Mouse (Mus musculus): ENCODE measurements around the gene Ispd.

Ispd gene

DNA sequence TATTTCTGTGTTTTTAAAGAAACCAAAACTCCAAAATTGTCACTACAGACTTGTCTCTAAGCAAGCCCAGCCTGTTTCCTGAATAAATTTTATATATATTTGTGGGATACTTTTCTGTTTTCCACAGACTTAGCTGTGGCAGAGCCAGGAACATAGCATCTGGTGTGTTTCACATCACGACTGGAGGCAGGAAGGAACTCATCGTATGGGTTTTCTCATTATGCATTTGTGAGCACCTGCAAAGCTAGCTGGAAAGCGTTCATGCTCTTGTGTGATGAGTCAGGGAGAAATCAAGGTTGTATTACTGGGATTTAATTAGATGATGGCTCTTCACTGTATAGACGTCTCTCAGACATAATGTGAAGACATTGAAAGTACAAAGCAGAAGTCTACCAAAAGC lies 90.2 kb downstream of the Ispd start:
- no peak for DNase-seq

DNA sequence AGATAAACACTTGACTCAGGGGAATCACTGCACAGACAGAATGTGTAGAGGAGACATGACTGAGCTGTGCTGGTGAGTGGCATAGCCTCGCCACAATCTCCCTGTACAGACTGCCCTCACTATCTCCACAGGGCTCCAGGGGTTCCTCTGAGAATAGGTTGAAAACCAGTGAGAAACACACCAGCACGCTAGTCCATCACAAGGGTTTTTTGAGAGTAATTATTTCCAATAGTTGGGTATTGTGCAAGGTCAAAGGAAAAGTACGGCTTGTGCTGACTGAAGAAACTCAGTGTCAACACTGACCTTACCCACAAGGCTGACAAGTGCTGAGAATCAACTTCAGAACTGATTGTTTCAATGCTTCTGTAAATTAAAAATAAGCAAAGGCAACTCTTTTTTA lies 92.9 kb downstream of the Ispd start:
- DNase-seq: no peak

DNA sequence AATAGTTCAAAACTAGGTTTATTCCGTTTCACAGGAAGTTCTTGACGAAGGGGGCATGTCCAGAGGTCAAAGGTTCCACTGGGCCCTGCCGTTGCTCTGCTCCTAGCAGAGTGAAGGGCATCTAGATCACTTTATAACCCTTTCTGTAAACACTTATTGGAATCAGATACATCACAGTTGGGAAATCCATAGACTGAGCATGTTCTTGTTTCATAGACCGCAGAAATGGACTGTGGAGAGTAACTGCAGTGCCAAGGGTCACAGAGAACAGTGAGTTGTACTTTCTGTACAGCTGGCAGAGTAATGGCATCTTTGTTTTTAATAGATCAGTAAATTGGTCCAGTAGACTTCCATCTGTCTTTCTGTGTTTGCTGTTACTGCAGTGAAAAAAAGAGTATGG lies 94.0 kb downstream of the Ispd start:
- no peak for DNase-seq

DNA sequence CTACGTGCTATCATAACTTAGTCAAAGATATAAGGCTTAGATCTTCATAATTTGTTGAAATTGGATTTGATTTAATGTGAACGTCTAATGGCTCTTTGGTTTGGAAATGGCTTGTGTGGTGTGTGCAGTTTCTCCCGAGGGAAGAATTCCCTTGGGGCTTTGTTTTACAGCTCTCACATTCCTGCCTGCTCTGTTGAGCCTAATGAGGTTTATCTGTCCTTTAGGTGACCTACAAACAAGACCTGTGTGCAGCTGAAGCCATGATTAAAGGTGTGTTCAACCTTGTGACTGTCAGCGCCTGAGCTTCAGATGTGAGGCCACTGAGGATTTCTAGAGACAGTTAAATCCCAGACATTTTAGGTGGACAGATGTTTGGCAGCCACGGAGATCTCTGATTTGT lies 95.2 kb downstream of the Ispd start:
- DNase-seq: no peak

DNA sequence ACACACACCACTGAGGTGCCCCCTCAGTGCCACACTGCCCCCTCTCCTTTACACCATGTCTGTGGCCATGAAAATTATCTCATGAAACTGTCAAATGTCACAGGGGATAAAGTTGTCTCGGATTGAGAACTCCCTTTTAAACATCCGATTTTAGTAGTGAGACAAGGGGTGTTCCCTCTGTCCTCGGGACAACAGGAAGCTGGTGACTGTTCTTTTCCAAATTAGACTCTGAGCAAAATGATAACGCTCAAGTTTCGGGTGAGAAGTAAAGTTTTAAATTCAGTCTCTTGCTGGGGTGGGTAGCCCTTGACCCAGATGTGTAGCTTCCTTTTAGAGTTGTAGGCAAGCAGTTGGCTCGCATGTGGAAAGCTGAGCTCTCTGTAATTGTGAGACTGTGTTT lies 96.3 kb downstream of the Ispd start:
- no peak for DNase-seq

DNA sequence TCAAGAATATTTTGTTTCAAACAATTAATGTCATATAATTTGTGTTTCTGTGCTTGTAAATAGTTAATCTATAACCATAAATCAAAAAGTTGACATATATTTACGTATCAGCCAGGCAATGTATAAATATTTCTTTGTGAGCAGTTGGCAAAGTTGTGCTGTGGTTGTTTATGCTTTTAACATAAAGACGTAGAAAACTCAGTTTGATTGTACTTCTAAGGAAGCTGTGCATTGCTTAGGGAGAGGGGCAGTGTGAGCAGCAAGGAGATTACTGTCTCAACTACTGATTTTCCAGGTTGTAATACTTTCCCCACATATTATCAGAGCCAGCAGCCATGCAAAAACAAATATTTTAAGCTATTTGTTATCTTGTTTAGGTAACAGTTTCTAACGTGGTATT lies 96.7 kb downstream of the Ispd start:
- no peak for DNase-seq

DNA sequence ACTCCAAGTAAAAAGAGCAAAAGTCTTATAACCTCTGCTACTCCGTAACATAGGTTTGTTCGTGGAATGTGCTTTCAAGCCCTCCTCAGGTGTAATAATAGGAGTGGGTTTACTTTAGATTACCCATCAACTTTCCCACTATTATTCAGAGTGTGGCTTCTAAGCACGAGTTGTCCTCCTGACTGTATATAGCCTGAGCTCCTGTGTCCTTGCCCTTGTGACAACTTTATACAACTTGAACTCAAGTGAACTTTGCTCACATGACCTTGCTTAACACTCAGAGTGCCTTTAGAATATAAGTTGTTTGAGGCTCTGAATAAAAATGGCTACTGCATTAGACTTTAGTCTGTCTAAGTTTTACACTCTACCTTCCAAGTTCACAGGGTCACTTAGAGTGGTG lies 100.5 kb downstream of the Ispd start:
- no peak for DNase-seq

DNA sequence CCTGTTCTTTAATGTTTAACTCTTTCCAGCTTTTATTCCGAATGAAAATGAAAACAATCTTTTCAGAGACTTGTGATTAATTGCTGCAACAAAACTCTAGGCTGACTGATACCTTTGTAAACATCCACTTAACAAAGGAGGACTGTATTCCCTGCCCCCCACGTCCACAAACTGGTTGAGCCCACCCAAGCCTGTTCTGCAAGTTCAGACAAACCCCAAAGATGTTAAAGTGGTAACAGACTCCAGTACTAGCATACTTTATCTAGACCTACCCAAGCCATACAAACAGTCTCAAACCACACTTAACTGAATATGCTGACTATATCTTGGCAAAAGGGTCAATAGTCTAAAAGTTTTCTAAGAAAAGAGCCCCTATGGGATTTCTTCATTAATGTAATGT lies 102.1 kb downstream of the Ispd start:
- no peak for DNase-seq

DNA sequence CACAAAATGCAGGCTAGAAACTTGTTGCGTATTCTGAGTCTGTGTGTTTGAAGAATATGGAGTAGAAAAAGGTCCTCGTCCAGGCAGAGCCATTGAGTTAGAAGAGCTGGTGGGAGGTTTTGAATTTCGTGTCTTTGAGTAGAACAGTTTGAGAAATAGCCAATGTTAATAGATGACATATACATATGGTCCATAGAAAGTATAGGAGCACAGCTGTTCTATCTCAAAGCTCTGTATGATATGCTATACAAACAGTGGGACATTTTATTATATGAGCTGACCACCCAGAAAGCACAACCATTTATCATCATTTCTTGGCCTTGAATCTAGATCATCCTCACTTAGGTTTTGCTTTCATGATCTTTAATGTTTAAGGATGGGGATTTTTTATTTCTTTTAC lies 116.3 kb downstream of the Ispd start:
- no peak for DNase-seq

DNA sequence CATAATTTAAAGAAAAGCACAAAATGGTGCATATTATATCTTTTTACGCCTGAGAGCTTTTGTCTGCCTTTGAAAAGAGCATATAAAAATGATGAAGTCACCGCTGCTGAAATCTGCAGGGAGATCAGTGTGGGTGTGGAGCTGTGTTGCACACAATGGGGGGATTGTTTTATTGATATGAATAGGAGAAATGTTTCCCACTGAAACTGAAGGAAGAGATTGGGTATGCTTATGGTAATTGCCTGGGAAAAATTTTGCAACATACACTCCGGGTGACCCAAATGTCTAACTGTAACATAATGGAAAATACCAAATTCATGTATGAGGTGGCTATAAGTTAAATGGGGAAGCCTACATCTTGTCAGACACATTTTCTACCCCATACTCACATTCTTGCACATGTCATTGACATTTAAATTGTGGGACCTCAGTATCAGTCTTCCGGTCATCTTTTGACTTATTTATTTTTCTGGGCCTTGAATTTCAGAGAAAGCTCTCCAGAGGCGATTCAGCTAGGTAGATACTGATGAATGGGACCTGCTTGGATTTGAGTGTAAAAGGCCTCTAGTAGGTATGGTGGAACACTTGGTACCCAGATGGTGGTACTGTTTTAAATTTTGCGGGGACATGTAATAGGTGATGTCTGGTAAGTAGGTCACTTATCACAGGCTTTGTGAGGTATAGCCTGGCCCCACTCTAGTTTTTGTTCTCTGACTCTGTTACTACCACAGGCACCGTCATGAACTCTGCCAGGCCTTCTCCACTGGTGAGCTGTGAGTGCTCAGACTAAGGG lies 126.1 kb downstream of the Ispd start:
- DNase-seq: no peak

DNA sequence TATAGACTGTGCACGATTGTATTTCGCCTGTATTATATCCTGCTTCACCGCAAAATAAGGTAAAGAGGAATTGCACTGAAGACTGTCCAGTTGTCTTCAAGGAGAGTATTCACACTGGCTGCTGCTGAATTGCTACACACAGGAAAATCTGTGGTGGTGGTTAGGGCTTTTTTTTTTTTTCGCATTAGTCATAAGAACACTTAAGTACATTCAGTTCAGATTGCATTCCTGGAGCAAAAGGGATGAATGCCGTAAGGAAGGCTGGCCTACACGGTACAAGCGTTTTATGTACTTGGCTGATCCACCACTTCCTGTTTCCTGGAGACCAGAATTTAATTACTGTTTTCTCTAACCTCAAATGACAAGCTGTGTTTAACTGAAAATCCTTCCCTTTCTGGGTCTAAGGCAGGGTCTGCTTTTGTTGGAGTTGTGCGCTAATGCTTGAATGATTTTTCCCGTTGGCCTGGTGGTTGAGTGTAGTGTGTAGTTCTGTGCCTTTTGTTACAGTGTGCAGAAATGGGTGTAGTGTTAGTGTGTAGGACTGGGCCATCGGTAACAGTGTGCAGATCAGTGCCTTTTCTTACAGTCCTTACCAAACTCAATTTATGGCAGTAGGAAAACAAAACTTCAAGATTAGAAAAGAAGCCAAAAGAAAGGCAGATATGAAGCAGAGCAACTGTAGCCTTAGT lies 128.8 kb downstream of the Ispd start:
- no peak for DNase-seq

DNA sequence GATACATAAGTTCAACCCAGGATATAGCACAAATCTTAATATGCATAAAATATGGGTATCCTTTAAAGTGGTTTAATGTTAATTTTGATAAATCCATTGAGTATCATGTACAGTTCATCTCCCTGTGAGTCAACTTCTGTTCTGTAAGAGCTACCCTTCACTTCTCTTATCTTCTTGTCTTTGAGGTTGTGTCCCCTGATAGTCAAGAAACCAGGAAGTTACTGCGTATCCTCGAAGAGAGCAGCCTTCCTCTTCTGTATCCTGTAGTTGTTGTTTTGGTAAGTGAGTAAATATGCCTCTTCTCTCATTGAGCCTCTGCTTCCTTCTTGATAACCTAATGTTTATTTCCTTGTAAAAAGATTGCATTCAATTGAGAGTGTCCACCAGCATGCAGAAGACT lies 140.5 kb downstream of the Ispd start:
- DNase-seq: no peak

DNA sequence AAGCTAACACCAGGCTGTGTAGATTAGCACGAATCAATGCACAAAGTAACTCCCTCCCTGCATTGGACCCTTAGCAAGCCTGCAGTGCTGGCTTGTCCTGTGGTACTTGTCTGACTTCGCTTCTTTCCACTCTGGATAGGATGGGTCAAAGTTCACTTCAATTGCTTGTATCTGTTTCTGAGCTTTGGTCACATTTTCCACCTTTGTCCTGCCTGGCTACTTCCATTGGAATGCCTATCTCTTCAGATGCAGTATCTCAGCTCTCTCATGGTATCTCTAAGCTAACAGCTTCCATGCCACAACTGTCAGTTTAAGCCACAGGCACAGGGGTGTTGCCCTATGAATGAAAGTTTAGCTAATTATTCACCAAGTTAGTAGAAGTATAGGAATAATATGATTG lies 142.3 kb downstream of the Ispd start:
- no peak for DNase-seq

DNA sequence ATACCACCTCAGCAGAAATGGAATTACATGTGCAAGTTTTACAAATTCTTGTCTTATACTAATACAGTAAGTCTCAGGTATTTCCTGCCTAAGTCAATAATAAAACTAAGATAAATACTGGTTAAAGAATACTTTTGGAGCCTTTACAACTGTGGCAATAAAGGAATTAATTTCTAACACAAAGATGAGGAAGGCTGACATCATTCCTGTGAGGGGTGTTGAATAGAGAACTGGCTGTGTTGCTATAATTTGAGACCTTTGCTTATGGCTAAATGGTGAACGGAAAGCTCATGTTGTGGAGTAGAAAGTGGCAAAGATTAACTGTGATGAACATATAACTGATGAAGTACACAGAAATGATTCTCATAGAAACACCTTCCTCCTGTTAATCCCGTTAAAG lies 149.7 kb downstream of the Ispd start:
- no peak for DNase-seq

DNA sequence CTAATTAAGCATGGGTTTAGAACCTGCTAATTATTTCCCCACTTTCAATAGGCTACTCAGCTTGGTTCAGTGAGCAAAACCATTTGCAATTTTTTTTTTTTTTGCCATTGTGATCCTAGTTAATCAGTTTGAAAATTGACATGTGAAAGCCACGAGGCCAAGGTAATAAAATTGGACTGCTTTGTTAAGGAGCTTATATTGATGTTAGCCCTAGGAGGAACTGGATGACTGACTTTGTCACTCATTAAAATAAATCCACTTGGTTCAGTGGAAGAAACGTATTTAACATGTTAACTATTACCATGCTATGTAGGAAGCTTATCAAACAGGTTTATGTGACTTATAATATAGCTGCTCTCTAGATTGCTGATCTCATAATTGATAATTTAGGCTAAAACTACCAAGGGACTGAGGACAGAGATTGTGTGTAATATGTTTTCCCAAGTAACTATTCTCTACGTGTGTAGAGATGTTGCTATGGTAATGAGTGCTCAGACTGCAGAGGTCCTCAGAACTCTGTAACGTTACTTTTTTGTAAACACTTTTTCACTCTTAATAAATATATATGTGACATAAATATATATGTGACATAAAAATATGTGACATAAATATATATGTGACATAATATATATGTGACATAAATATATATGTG lies 150.3 kb downstream of the Ispd start:
- no peak for DNase-seq

DNA sequence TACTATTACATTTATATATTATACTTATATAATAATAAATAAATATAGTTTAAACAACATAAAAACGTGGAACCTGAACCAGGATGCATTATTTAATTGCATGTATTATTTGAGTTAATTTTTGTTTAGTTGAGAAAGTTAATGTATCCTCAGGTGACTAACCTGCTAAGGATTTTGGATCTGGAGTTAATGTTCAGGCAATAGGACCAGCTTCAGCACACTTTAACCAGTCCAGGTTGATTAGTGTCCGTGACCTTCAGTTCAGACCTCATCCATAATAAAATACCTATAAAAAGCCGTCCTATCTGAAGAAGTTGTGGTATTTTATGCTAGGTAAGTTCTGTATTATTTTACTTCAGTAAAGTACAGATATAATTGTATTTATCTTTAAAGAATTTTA lies 151.3 kb downstream of the Ispd start:
- DNase-seq: no peak

DNA sequence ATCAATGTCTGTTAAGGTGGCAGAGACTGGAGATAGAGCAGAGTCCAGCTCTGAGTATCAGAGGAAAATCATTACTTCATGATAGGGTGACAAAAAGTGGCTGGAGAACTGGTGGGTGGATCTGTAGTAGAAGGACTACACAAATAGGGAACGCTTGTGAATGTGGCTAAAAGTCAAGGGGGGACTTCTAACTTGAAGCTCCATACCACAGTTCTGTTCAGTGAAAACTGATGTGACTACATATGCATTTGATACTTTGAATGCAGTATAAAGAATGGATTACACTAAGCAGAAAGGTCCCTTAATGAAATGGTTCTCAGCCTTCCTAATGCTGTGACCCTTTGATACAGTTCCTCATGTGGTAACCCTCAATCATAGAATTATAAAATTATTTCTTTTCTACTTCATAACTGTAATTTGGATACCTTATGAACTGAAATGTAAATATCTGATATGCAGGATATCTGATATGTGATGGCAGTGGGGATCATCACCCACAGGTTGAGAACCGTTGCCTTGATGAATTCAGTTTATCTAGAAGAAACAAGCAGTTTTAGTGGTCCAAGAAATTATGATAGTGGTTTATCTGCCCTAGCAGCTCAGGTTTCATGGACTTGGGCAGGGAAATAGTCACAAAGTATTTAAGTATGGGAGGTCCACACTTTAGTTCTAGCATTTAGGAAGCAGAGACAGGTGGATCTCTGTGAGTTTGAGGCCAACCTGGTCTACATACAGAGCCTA lies 152.1 kb downstream of the Ispd start:
- no peak for DNase-seq

DNA sequence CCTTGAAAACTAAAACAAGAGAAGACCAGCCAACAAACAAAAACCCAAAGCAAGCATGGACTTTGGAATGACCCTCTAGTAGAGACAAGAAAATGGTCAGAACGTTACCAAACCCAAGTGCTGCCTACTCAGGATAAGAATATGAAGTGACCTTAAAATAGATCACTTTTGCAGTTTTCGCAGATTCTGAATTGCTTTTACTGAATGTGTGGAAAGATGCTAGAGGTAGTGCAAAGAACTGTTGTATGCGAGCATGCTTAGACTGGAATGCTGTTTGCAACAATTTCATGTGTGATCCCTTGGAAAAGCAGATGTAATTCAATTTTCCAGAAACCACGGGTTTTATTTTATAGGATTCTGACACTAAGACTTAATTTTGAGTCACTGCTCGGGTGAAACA lies 153.3 kb downstream of the Ispd start:
- no peak for DNase-seq

DNA sequence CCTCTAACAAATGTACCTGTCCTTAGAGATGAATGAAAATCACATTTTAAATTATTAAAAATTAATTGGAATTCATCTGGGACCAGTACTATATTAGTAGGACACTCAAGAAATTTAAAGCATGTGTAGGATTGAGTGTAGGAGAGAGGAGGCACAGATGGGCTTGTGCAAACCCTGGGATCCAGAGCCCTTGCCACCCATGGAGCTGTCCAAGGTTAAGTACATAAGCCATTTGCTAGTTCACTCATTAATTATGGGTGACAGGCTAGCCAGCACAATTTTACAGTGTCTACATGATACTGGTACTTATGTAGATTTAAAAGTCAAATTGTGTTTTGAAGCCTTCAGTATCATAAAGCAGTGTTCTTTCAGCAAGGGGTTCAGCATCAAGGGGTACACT lies 164.1 kb downstream of the Ispd start:
- no peak for DNase-seq

DNA sequence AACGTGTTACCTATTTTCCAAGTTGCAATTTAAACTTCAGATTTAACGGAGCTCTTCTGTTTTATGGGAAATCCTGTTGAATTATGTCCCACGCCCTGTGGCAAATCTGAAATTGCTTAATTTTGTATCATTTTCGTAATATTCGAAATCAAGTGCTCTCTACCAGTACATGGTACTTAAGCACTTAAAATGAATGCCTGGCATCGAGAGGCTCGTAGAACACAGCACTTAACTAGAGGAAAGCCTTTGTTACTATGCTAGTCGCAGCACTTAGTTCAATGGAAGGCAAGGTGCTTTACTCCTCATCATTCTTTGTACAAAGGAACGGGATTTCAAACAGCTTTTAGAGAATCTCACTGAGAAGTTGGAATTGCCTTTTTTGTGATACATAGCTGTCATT lies 168.2 kb downstream of the Ispd start:
- DNase-seq: no peak

DNA sequence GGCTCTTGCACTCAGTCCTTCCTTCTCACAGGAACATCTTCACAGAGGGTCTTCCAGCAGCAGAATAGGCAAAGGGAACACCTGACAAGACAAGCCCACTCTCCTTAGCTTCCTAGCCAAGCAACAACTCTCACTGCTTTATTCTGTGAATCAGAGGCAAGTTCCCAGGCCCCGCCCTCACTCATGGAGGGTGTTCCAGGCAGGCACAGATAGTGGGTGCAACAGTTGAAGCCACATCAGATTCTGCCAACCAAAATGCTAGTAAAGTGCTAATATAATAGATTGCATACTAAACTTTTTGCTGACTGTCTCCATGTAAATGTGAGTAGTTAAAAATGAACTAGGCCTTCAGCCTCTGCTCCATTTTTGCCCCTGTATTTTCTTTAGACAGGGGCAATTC lies 173.4 kb downstream of the Ispd start:
- no peak for DNase-seq

DNA sequence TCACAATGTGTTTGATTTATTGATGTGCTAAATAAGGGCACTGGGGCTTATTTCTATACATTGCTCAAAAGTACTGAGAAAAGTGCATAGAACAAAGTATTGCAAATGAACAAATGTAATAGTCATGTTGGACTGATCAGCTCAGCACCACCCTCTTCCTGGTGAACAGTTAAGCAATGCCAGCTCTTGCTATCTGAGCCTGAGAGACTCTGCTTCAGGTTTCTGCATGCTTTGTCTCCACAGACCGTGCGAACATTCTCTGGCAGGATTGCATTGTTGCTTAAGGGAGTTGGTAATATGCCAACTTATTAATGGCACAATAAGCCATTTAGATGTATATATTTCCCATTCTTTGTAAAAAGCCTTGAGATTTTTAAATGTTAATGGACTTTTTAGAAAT lies 182.9 kb downstream of the Ispd start:
- no peak for DNase-seq

DNA sequence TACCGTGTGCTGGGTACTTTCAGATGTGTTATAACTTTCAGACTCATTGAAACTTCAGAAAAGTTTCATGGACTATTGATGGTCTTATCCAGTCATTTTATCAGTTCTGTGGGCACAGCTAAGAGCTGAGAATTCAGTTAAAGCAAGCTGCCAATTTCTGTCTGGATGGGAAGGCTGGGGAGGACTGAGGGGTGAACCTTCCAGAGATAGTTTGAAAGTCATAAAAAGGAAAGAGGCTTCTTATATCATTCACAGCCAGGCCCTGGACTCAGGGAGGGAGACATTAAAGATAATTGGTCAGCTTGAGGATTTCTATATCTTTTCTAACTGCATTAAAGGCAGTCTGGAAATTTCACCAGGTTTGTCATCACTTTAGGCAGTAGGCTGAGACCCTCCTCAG lies 185.7 kb downstream of the Ispd start:
- DNase-seq: no peak

Data from cerebellum, postnatal 25 days (tissue).